Mouse (Mus musculus) erythroblast, embryonic 14.5 days (primary cell): ENCODE data around the gene Xlr4b. TPM values are rescaled to one million over a fixed set of nuclear protein-coding genes. Genes with fewer than 3 reads are reported as not detected.
"Not testable (repeated sequence)": the region's sequence is repeated elsewhere in the genome, so short reads cannot be mapped to it uniquely, and the experiment has no call there.

Source experiments
- H3K27me3 ChIP-seq: 2 replicates; pipeline ENCODE4 v1.6.1; 2012; ENCODE audit warnings: inconsistent platforms; ENCODE audit not compliant: control insufficient read depth
- H3K36me3 ChIP-seq: 2 replicates; pipeline ENCODE4 v1.6.1; 2012; ENCODE audit warnings: mild to moderate bottlenecking, inconsistent platforms; ENCODE audit not compliant: control insufficient read depth
- H3K4me1 ChIP-seq: 2 replicates; pipeline ENCODE4 v1.6.1; 2012; ENCODE audit warnings: inconsistent platforms; ENCODE audit not compliant: control insufficient read depth
- H3K4me3 ChIP-seq: replicated peaks from 2 replicates; pipeline ENCODE3; 2012; ENCODE audit warnings: moderate library complexity, mild to moderate bottlenecking, inconsistent platforms
- H3K9me3 ChIP-seq: 2 replicates; pipeline ENCODE4 v1.6.1; 2012; ENCODE audit warnings: low read length, inconsistent platforms, mixed read lengths; ENCODE audit not compliant: control insufficient read depth
- GATA1 ChIP-seq: IDR thresholded peaks from 2 replicates; pipeline ENCODE4 v1.6.1; 2012; ENCODE audit warnings: low read length, inconsistent platforms, mixed read lengths
- TAL1 ChIP-seq: IDR thresholded peaks from 3 replicates; pipeline ENCODE4 v1.6.1; 2012; ENCODE audit warnings: low read length, inconsistent platforms, mixed read lengths
- polyA plus RNA-seq: library from polyadenylated mRNA; stranded (reverse); fragments of >175 nt; gene quantifications from 2 replicates; pipeline ENCODE4 v1.2.3, GENCODE M21; 2012

The Xlr4b gene
- polyA plus RNA-seq = not detected in 2 replicates

- not testable (repeated sequence) for H3K9me3 ChIP-seq, H3K36me3 ChIP-seq, H3K4me1 ChIP-seq, H3K27me3 ChIP-seq, H3K4me3 ChIP-seq
Observed at GRCm38 (mm10) chrX:73213819-73214564, at the start of gene Xlr4b. Gene Xlr4b, plus strand, starts transcription at chrX:73214333.

- not testable (repeated sequence) for H3K4me1 ChIP-seq, H3K4me3 ChIP-seq, H3K36me3 ChIP-seq, H3K27me3 ChIP-seq, H3K9me3 ChIP-seq
Observed at GRCm38 (mm10) chrX:73176889-73177288, 37.2 kb upstream of the Xlr4b start, which contains the start of gene Spin2d. Gene Spin2d, minus strand, starts transcription at chrX:73176989.

- not testable (repeated sequence) for H3K4me3 ChIP-seq, H3K4me1 ChIP-seq, H3K9me3 ChIP-seq
Observed at GRCm38 (mm10) chrX:73191934-73192333, 22.2 kb upstream of the Xlr4b start, which contains the start of gene Xlr3b. Gene Xlr3b, plus strand, starts transcription at chrX:73192207.

GRCm38 (mm10) chrX:73225365-73225764 lies 11.2 kb downstream of the Xlr4b start:
- Histone ChIP-seq H3K4me1 (peaks cover 12% of the 10 kb centered on the region), H3K9me3 (peaks cover 8% of the 10 kb centered on the region), H3K36me3 (no peaks in the 10 kb centered on the region), H3K4me3 (no peak overlapping the region), H3K27me3 (peaks cover 14% of the 10 kb centered on the region)
- TF ChIP-seq GATA1 (no peak), TAL1 (no peak)

More at GRCm38 (mm10) chrX:73191934-73192333, 22.2 kb upstream of the Xlr4b start, which contains the start of gene Xlr3b:
- H3K36me3 ChIP-seq, H3K27me3 ChIP-seq: not testable (repeated sequence)

- Histone ChIP-seq H3K36me3 (no peaks in the 10 kb centered on the region), H3K27me3 (peaks cover 14% of the 10 kb centered on the region), H3K4me1 (peaks cover 12% of the 10 kb centered on the region), H3K9me3 (peaks cover 8% of the 10 kb centered on the region), H3K4me3 (peak within 1 kb of the TSS; percentile 71)
- no peak for TF ChIP-seq GATA1
- TF ChIP-seq TAL1 = no peak
Observed at GRCm38 (mm10) chrX:73227914-73228605, 13.9 kb downstream of the Xlr4b start, which contains the start of gene F8a. Gene F8a, plus strand, starts transcription at chrX:73228291.

DNA sequence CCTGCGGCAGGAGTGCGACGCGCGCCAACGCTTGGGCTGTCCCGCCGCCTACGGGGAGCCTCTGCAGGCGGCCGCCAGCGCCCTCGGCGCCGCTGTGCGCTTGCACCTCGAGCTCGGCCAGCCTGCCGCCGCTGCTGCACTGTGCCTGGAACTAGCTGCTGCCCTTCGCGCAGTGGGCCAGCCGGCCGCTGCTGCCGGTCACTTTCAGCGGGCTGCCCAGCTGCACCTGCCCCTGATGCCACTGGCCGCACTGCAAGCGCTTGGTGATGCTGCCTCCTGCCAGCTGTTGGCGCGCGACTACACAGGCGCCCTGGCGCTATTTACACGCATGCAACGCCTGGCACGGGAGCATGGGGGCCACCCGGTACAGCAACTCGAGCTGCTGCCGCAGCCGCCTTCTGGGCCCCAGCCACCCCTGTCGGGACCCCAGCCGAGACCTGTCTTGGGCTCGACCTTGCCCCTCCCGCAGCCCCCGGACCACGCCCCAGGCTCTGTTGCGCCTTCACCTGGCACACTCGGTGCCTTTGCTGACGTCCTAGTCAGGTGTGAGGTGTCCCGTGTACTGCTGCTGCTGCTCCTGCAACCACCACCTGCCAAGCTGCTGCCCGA lies 14.6 kb downstream of the Xlr4b start:
- Histone ChIP-seq H3K27me3 (peaks cover 14% of the 10 kb centered on the region), H3K36me3 (no peaks in the 10 kb centered on the region), H3K9me3 (peaks cover 8% of the 10 kb centered on the region), H3K4me3 (peak overlapping the region; percentile 71), H3K4me1 (peaks cover 12% of the 10 kb centered on the region)
- TF ChIP-seq TAL1 (no peak), GATA1 (no peak)

DNA sequence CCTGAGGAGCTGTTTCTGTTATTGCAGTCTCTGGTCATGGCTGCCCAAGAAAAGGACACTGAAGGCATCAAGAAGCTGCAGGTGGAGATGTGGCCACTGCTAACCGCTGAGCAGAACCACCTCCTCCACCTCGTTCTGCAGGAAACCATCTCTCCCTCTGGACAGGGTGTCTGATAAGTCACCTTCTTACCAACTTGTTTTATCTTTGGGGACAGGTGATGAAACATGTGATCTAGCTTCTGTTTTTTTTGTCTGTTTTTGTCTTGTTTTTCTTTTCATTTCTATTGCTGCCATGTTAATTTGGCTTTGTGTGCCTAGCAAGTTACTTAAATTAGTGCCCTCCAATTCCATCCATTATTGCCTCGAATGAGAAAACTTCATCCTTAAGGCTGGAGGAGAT lies 15.2 kb downstream of the Xlr4b start:
- Histone ChIP-seq H3K4me1 (peaks cover 12% of the 10 kb centered on the region), H3K4me3 (peak overlapping the region; percentile 71), H3K36me3 (no peaks in the 10 kb centered on the region), H3K9me3 (peaks cover 8% of the 10 kb centered on the region), H3K27me3 (peaks cover 14% of the 10 kb centered on the region)
- TF ChIP-seq TAL1 (no peak), GATA1 (no peak)

DNA sequence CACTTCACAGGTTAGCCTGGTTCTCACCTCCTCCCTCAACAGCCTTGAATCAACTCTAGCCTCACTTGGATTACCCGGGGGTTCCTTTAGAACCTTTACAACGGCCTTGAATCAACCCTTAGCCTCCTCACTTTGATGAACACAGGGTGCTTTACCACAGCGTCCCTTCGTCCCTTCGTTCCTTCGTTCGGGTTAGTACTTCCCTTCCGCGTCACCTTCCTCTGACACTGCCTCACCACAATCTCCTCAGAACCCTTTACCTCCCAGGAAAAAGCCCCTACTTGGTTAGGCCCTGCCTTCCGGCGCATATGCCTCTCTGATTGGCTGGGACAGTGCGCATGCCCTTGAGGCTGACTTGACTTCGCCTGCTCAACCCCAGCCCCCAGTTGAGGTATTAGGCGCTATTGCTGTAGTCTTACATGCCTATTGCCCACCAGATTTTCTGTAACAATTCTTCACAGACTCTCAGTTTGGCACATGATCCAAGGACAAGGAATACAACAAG lies 28.7 kb downstream of the Xlr4b start, which contains the start of gene Xlr4c:
Gene Xlr4c, minus strand, starts transcription at position 310 of the 505 bp plus-strand sequence.
- H3K9me3 ChIP-seq, H3K36me3 ChIP-seq, H3K27me3 ChIP-seq, H3K4me3 ChIP-seq, H3K4me1 ChIP-seq: not testable (repeated sequence)

DNA sequence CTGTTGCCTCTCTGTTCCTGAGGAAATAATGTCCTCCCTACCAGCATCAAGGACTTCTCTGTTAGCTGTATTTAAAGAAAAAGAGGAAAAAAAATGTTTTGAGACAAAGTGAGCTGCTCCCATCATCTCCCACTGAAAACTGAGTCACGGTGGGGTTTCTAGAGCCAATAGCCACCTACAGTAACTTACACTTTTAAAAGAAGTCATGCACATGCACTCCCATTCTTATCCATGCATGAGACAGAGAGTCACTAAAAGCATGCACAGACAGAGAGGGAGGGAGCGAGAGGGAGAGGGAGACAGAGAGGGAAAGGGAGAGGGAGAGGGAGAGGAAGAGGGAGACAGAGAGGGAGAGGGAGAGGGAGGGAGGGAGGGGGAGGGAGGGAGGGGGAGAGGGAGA lies 48.3 kb downstream of the Xlr4b start:
- H3K4me1 ChIP-seq, H3K4me3 ChIP-seq, H3K9me3 ChIP-seq, H3K36me3 ChIP-seq, H3K27me3 ChIP-seq: not testable (repeated sequence)

GRCm38 (mm10) chrX:73265270-73265669 lies 51.1 kb downstream of the Xlr4b start, which contains the start of gene Xlr3c:
Gene Xlr3c, minus strand, starts transcription at chrX:73265390.
- not testable (repeated sequence) for H3K27me3 ChIP-seq, H3K4me3 ChIP-seq

More at GRCm38 (mm10) chrX:73265270-73265669, 51.1 kb downstream of the Xlr4b start, which contains the start of gene Xlr3c:
- not testable (repeated sequence) for H3K36me3 ChIP-seq, H3K9me3 ChIP-seq, H3K4me1 ChIP-seq

Other genes with a start within 250 kb of the Xlr4b start
- 0.01 TPM in 1 of 2 replicates, not detected in the other for gene Zfp185, start 227.0 kb upstream of the Xlr4b start, polyA plus RNA-seq
- gene Pnma5, start 177.2 kb upstream of the Xlr4b start, polyA plus RNA-seq = not detected in 2 replicates
- gene Pnma3, start 149.5 kb upstream of the Xlr4b start, polyA plus RNA-seq = not detected in 2 replicates
- gene Xlr4a, start 131.9 kb upstream of the Xlr4b start, polyA plus RNA-seq = not detected in 2 replicates
- gene Xlr3a, start 117.2 kb upstream of the Xlr4b start, polyA plus RNA-seq = not detected in 2 replicates
- not detected in 2 replicates for gene Gm14685, start 97.3 kb upstream of the Xlr4b start, polyA plus RNA-seq
- gene Xlr5b, start 65.5 kb upstream of the Xlr4b start, polyA plus RNA-seq = not detected in 2 replicates
- not detected in 2 replicates for gene DXBay18, start 64.9 kb upstream of the Xlr4b start, polyA plus RNA-seq
- gene Spin2d, start 37.3 kb upstream of the Xlr4b start, polyA plus RNA-seq = not detected in 2 replicates
- gene Xlr3b, start 22.1 kb upstream of the Xlr4b start, polyA plus RNA-seq = not detected in 2 replicates
- 0.45 and 0.53 TPM in 2 replicates for gene F8a, start 14.0 kb downstream of the Xlr4b start, polyA plus RNA-seq
- 0.19 TPM in 1 of 2 replicates, not detected in the other for gene Xlr4c, start 28.8 kb downstream of the Xlr4b start, polyA plus RNA-seq
- gene Xlr3c, start 51.1 kb downstream of the Xlr4b start, polyA plus RNA-seq = not detected in 2 replicates
- gene Xlr5a, start 78.6 kb downstream of the Xlr4b start, polyA plus RNA-seq = not detected in 2 replicates
- gene Xlr5c, start 78.6 kb downstream of the Xlr4b start, polyA plus RNA-seq = not detected in 2 replicates
- not detected in 2 replicates for gene Gm45015, start 122.5 kb downstream of the Xlr4b start, polyA plus RNA-seq
- gene Zfp275, start 128.3 kb downstream of the Xlr4b start, polyA plus RNA-seq = 0.01 and 0.02 TPM in 2 replicates
- not detected in 2 replicates for gene Gm18336, start 184.4 kb downstream of the Xlr4b start, polyA plus RNA-seq
- not detected in 2 replicates for gene Zfp92, start 196.8 kb downstream of the Xlr4b start, polyA plus RNA-seq
- gene Trex2, start 221.0 kb downstream of the Xlr4b start, polyA plus RNA-seq = not detected in 2 replicates
- gene Haus7, start 244.7 kb downstream of the Xlr4b start, polyA plus RNA-seq = 0.72 and 1.1 TPM in 2 replicates